Mouse (Mus musculus) cerebellum, adult 8-10 months (tissue): Measurements from ENCODE around the gene Gps2.
"Not testable (repeated sequence)": the region's sequence is repeated elsewhere in the genome, so short reads cannot be mapped to it uniquely, and the experiment has no call there.

Source experiments
- DNase-seq: peaks from one replicate; pipeline ENCODE4 v3.0.0; 2022

Gps2 gene

DNA sequence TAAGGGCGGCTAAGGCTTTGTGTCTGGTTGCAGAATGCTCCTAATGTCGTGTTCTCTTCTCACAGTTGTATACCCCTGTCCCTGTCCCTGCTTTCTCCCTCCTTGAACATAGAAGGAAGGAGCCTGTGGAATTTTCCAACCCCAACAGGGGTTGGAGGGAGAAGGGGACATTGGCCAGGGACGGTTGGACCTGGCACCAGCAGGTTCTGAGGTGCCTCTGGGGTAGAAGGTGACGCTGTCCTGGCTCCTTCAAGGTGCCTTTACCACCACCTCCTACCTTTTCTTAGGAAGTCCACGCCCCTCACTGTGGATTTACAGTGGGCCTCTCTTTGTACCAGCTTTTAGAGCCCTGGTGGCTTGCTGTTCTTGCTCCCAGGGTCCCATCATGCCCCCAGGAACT lies 24.1 kb downstream of the Gps2 start:
- DNase-seq, result no peak

DNA sequence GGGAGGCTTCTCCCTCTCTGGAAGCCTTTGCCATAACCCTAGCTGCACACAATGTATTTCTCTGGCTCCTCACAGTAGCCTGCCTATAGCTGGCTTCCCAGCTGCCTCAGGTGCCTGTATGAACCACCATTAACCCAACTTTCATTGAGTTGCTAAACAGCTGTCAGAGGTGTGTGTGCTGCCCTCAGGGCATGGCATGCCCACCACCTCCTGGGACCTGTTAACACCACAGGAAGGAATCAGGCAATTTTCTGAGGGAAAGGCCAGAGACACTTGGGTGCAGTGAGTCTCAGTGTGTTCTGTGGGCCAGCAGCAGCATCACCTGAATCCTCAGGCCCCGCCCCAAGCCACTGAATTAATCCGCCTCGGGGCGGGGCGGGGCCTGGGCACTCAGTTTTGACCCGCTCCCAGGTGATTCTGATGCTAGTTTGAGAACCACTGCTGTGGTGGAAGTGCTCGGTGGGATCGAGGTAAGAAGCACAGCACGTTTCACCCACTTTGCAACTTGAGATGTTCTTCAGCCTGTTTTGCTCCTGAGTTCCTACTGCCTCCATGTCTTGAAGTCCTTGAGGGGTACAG lies 24.8 kb downstream of the Gps2 start:
- no peak for DNase-seq

- no peak for DNase-seq
Measured at GRCm38 (mm10) chr11:69939181-69939580, 25.5 kb downstream of the Gps2 start.

GRCm38 (mm10) chr11:69939731-69940130 lies 26.0 kb downstream of the Gps2 start:
- no peak for DNase-seq

DNA sequence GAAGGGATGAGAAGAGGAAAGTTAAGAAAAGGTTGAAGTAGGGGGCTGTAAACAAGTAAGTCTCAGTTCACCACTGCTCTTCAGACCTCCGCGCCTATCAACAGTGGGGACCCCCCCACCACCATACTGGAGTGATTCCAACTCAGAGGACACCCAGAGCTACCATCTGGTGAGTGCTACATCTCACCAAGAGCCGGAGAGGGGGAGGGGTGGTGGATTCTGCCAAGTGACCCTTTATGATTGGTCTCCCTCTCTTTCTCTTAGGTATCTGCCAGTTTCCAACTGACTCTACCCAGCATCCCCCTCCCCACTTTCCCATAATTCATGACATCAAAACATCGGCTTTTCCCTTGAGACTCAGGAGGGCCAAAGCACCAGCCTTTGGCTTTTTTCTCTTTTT lies 27.3 kb downstream of the Gps2 start:
- DNase-seq, result no peak

DNA sequence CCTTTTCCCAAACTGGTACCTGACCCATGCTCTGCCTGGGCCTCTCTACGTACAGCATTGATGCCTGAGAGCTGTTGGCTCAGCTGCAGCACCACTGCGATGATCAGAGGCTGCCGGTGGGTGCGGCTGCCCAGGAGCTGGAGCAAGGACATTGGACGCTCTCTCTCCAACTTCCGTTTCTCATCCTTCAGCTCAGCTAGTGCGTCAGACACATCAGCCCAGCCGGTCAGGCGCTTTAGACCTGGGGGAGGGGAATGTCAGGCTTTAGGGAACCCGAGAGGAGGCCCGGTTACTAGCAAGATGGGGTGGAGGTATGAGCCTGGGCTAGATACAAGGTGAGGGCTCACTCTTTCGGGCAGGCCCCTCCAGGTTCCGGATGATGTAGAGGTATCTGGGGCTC lies 31.5 kb downstream of the Gps2 start:
- DNase-seq, result no peak

DNA sequence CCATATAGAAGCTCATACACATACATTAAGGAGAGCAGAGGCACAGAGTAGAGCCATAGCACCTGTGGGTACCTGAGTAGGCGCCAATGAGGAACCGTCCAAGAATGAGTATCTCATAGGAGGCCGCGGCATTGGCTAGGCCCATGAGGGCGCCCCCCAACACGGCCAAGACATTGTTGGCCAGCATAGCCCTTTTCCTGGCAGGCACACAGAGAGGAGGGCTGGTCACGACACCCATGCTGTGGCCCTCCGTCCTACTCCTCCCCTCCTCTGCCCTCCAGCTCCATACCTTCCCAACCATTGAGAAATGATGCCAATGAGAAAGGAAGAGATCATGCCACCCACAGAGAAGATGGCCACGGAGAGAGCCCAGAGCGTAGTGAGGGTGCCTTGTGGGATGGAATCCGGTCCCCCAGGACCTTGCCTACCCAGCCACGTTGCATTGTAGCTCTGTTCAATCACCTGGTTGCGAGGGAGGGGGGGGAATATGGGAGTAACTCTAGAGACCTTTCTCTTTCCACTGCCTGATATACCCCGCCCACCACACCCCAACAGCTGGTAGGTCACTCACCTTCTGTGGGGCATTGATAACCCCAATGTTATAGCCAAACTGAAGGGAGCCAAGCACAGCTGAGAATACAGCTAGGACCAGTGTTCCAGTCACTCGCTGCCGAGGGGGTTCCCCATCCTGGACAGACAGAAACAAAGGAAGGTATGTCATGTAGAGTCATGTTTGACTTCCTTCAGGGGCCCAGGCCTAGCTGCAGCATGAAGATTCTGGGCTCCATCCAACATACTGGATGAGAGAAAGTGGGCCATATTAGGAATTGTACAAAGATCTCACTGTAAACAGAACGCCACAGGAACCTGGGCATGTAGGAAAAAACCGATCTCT lies 32.6 kb downstream of the Gps2 start:
- no peak for DNase-seq

- DNase-seq, result no peak
Measured at GRCm38 (mm10) chr11:69947337-69948065, 33.8 kb downstream of the Gps2 start.

DNA sequence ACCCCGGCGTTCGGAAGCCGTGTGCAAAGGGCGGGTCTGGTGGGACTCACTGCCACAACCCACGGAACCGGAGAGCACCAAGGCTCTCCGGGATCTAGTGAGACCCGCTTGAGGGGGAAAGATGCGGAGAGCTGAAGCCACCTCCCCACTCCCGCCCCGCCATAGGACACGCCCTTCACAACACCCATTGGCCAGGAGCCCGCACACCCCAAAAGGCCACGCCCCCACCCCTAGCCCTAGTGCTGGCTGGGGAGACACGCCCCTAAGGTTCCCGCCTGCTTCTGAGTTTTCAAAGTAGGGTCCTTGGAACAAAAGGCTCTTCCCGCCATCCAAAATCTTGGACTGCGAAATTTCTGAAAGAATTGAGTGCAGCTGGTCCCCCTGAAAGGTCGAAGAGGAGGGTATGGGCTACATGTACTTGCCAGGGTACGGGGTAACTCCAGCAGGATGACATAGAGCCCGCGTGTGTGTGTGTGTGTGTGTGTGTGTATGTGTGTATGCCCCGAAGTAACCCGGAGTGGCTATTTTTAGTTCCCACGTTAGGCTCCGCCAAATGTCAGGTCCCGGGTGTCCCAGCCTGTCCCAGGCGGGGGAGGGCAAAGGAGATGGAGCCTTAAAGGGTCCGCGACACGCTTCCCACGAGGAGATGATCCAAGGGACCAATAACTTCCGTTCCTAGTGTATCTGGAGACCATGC lies 34.5 kb downstream of the Gps2 start, which contains the start of gene Slc2a4:
Gene Slc2a4 (minus strand): TSS at position 123 of the 697 bp plus-strand sequence.
- DNase-seq, result peak; percentile 45

GRCm38 (mm10) chr11:69948763-69949150 lies 35.1 kb downstream of the Gps2 start:
- DNase-seq, result peak; percentile 77

DNA sequence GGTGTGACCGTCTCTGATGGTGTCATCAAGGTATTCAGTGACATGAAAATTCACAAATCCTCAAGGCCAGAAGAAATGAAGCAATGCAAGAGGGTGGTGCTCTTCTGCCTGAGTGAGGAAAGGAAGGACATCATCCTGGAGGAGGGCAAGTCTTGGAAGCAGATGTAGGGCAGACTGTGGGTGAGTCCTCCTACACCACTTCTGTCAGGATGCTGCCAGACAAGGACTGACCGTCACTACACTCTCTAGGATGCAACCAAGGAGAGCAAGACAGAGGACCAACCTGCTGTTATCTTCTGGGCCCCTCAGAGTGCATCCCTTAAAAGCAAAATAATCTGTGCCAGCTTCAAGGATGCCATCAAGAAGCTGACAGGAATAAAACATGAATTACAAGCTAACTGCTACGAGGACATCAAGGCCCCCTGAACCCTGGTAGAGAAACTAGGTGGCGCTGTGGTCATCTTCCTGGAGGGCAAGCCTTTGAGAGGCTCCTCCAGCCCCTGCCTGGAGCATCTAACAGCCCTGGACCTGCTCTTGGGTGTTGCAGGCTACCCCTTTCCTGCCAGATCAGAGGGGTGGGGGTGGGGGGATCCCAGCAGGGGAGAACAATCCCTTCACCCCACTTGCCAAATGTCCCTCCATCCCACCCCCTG lies 37.2 kb downstream of the Gps2 start:
- DNase-seq, result no peak

- DNase-seq, result no peak
Measured at GRCm38 (mm10) chr11:69952274-69952673, 38.6 kb downstream of the Gps2 start.

GRCm38 (mm10) chr11:69953267-69953915 lies 39.7 kb downstream of the Gps2 start:
- no peak for DNase-seq

GRCm38 (mm10) chr11:69955618-69956017 lies 41.9 kb downstream of the Gps2 start:
- DNase-seq, result not testable (repeated sequence)

DNA sequence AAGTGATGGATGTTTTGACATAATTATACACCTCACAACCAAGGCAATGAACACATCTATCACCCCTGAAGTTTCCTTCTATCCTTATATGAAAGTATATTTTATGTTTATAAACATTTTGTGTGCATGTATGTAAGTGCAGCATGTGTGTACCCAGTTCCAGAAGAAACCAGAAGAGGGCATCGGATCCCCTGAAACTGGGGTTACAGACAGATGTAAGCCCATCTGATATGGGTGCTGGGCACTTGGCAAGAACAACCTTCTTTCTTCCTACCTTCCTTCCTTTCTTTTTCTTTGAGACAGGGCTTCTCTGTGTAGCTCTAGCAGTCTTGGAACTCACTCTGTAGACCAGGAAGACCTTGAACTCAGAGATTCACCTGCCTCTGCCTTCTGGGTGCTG lies 42.5 kb downstream of the Gps2 start:
- no peak for DNase-seq

DNA sequence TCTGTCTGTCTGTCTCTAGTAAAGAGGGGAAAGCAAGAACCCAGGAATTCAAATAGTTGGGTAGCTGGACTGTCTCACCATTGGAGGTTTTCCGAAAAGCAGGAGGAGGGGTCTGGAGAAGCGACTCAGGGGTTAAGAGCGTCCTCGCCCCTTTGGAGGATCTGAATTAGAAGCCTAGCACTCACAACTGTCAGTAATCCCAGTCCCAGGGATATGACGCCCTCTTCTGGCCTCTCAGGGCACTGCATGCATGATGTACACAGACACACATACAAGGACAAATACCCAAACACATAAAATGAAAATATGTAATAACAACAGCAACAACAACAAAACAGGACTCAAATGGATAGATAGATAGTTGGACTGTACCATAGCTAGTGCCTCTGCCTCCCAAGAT lies 46.9 kb downstream of the Gps2 start:
- no peak for DNase-seq

- no peak for DNase-seq
Measured at GRCm38 (mm10) chr11:69961841-69962240, 48.2 kb downstream of the Gps2 start.

DNA sequence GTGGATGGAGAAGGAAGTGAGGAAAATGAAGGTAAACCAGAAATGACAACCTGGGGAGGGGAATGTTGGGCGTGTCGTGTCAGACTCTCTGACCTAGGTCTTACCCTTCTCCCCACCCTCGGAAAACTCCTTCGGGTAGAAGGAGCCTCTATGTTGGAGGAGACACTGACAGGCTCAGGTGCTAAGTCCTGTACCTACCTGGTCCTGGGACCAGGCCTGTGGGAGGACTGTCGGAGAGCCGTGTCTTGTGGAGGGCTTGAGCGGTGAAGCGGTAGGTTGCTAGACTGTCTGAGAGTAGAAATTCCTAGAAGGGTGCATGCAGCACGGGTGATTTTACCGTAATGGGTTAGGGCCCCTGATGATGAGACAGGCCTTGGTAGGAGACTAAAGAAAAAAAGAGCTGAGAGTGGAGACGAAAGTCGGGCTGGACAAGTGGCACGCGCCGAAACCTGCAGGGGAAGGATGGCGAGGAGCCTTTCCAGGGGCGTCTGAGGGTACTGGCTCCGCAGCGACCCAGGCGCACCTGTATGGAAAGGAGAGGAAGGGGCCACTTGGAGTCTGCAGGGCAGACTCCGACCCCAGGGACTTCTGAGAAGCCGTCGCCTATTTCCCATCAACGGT lies 51.1 kb downstream of the Gps2 start, which contains the start of gene Cldn7:
Gene Cldn7 (plus strand): TSS at position 130 of the 621 bp plus-strand sequence.
- DNase-seq, result no peak

GRCm38 (mm10) chr11:69965271-69966005 lies 51.8 kb downstream of the Gps2 start:
- DNase-seq, result no peak
